In the genomic region with DNA sequence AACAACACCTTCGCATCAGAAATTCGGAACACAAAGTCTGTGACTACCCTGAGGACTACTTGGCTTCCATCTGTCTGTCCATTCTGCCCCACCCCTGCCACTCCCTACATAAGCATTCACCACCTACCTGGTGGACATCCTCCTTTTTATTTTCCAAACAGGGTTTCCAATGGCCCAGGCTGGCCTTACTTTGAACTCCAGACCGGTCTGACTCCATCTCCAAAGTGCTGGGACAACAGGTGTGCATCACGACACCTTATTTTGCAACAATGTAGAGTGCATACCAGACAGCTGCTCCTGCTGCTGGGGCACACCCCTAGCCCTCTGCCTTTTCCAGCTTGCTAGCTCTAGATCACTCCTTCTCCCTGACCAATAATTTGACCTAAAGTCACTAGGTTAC, we compare ENCODE assay signal across 21 mouse cellular contexts.
DNase-seq lines count a peak whose midpoint lies in the region; ATAC-seq and TF ChIP-seq lines count a peak whose summit lies in the region.
"Had no signal": no experiment of that assay in that cellular context is flagged by ENCODE, and none has a peak within 500 bp of the region (broad histone marks: within the 10 kb centered on the region; RNA-seq: fewer than 3 reads in every experiment).

No protein-coding gene starts in this region.

- H3K4me1 ChIP-seq in liver, embryonic 14.5 days (replicated peaks; ENCODE audit: control insufficient read depth in 2 of 2, insufficient read depth in 2 of 2, low read length in 1 of 2), result peaks cover 59 to 70% of the 10 kb centered on the region in 2 experiments
- H3K4me1 ChIP-seq in hindbrain, embryonic 16.5 days (ENCODE audit: control insufficient read depth, insufficient read depth, low read depth, low read length), result peaks cover 9% of the 10 kb centered on the region

- peak; percentile 43 for DNase-seq in testis, postnatal 14 days (ENCODE audit: low spot score)
- no peak for DNase-seq in testis, postnatal 10 days (ENCODE audit: low spot score)
- peak; percentile 88 for DNase-seq in R1 (ENCODE audit: low read depth, low spot score)
- no peak for DNase-seq in liver, embryonic 14.5 days (ENCODE audit: low read depth in 3 of 3, low spot score in 3 of 3)
- no peak for DNase-seq in urinary bladder, adult 2 months (ENCODE audit: low spot score)
- DNase-seq in adrenal gland, adult 2 months, result no peak
- DNase-seq: adrenal gland, postnatal 14 days; cerebellum, adult 18-20 months; cerebellum, adult 9-11 months; cerebellum, postnatal 36 days; gastrocnemius, adult 2 months; gastrocnemius, postnatal 36 days; heart, adult 11 months; heart, postnatal 36 days had no signal

- no peaks in the 10 kb centered on the region for H3K27me3 ChIP-seq in liver, embryonic 14.5 days (ENCODE audit: control insufficient read depth, insufficient read depth, low read length)
- H3K27me3 ChIP-seq in hindbrain, embryonic 16.5 days (replicated peaks; ENCODE audit: control insufficient read depth, insufficient read depth, low read length), result no peaks in the 10 kb centered on the region
- H3K27me3 ChIP-seq: Patski had no signal

- 80% methylated on average over 4 of the region's 4 CpGs for WGBS in liver, embryonic 14.5 days (ENCODE audit: insufficient replicate concordance)
- WGBS in hindbrain, embryonic 16.5 days, result 92% methylated on average over 4 of the region's 4 CpGs

- no peak for TF ChIP-seq CTCF in liver, embryonic 14.5 days (IDR thresholded peaks at IDR 0.05; ENCODE audit: low read depth)

- no peaks in the 10 kb centered on the region for H3K36me3 ChIP-seq in liver, embryonic 14.5 days (replicated peaks; ENCODE audit: control insufficient read depth, insufficient read depth, low read depth)
- no peaks in the 10 kb centered on the region for H3K36me3 ChIP-seq in hindbrain, embryonic 16.5 days (ENCODE audit: control insufficient read depth, insufficient read depth, low read length)
- H3K36me3 ChIP-seq: embryonic facial prominence, embryonic 10.5 days; heart, embryonic 13.5 days; hindbrain, embryonic 12.5 days had no signal

- no peak for TF ChIP-seq EP300 in liver, embryonic 14.5 days (IDR thresholded peaks at IDR 0.05; ENCODE audit: low read depth)

- H3K4me2 ChIP-seq in liver, embryonic 14.5 days (ENCODE audit: low read depth), result peak overlapping the region; percentile 42
- no peak overlapping the region for H3K4me2 ChIP-seq in hindbrain, embryonic 16.5 days (ENCODE audit: low read length)
- H3K4me2 ChIP-seq: heart, embryonic 13.5 days; hindbrain, embryonic 12.5 days had no signal

- H3K9ac ChIP-seq in liver, embryonic 14.5 days (replicated peaks), result peak overlapping the region; percentile 25
- no peak overlapping the region for H3K9ac ChIP-seq in hindbrain, embryonic 16.5 days (ENCODE audit: low read depth, low read length)
- H3K9ac ChIP-seq: heart, embryonic 13.5 days; hindbrain, embryonic 12.5 days had no signal

- peak overlapping the region; percentile 52 for H3K27ac ChIP-seq in liver, embryonic 14.5 days
- no peak overlapping the region for H3K27ac ChIP-seq in hindbrain, embryonic 16.5 days (ENCODE audit: low read depth, low read length)
- H3K27ac ChIP-seq: embryonic facial prominence, embryonic 10.5 days; gastrocnemius, adult 2 months; heart, embryonic 13.5 days; hindbrain, embryonic 12.5 days; hindbrain, postnatal 0 days had no signal

- no peak overlapping the region for H3K4me3 ChIP-seq in liver, embryonic 14.5 days (ENCODE audit: insufficient read depth in 1 of 2, low read depth in 2 of 2, low read length in 2 of 2)
- no peak overlapping the region for H3K4me3 ChIP-seq in hindbrain, embryonic 16.5 days (ENCODE audit: low read length)
- H3K4me3 ChIP-seq: embryonic facial prominence, embryonic 10.5 days; gastrocnemius, adult 2 months; heart, embryonic 13.5 days; hindbrain, embryonic 12.5 days had no signal

- ATAC-seq in liver, embryonic 14.5 days (ENCODE audit: insufficient read depth), result no peak
- no peak for ATAC-seq in hindbrain, embryonic 16.5 days
- ATAC-seq: forebrain, embryonic 14.5 days; hindbrain, postnatal 0 days; Patski had no signal

- H3K9me3 ChIP-seq in liver, embryonic 14.5 days (ENCODE audit: control insufficient read depth, low read length), result no peaks in the 10 kb centered on the region
- H3K9me3 ChIP-seq in hindbrain, embryonic 16.5 days (ENCODE audit: control insufficient read depth, low read length), result no peaks in the 10 kb centered on the region
- H3K9me3 ChIP-seq: embryonic facial prominence, embryonic 10.5 days; heart, embryonic 13.5 days; hindbrain, embryonic 12.5 days had no signal

Comparison
In these comparisons a context has a peak if more than half of its experiments do, and no peak if none do; other contexts are left out.
1. DNase-seq: peak in testis, postnatal 14 days (single experiment) and R1 (single experiment); none in testis, postnatal 10 days (single experiment), liver, embryonic 14.5 days (0 of 3), urinary bladder, adult 2 months (single experiment) and adrenal gland, adult 2 months (single experiment).